Mouse (Mus musculus): ENCODE measurements around the gene Prr18.
"Not testable (repeated sequence)": the region's sequence is repeated elsewhere in the genome, so short reads cannot be mapped to it uniquely, and the experiment has no call there.

The Prr18 gene

DNA sequence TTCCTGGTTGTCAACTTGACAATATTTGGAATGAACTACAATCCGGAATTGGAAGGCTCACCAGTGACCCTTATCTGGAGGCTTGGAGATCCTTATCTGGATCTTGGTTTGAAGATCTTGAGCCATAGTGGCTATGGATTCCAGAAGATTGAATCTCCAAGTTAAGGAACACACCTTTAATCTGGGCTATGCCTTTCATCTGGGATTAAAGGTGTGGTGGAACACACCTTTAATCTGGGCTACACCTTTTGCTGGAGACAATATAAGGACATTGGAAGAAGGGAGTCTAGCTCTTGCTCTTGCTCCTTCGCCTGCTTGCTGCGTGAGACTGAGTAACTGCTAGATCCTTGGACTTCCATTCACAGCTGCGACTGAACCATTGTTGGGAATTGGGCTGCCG is at the start of gene Prr18:
Prr18 (plus strand) TSS at position 301 of the 400 bp plus-strand sequence.
- in situ Hi-C loops (cut with MboI; ENCODE audit: low sequenced_read_pairs) = not testable (repeated sequence)

DNA sequence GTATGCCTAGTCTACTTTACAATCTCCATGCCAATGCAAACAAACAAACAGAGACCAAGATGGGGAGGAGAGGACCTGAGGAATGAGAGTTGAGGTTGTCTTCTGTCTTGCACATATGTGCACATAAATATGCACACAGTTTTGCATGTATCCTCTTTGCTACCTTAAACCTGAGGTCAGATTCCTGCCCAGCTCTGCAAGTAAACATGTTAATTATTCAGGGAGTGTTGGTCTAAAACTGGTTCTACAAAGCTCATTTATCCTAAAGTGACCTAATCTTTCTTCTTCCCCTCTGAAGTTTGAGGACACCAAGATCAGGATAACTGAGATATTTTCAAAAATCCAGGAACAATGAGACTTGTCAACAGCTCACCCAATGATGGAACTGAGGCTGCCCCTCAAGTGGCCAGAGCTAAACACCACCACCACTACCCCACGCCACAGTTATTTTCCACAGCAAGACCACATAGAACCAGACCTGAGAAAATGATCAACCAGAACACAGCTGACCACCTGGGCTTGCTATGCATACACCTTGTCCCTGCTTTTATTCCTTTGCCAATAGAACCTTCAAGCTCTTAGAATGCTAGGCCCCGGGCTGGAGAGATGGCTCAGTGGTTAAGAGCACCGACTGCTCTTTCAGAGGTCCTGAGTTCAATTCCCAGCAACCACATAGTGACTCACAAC is 47.1 kb upstream of the Prr18 start:
- in situ Hi-C loops (cut with MboI; ENCODE audit: low sequenced_read_pairs) = no loop called here

DNA sequence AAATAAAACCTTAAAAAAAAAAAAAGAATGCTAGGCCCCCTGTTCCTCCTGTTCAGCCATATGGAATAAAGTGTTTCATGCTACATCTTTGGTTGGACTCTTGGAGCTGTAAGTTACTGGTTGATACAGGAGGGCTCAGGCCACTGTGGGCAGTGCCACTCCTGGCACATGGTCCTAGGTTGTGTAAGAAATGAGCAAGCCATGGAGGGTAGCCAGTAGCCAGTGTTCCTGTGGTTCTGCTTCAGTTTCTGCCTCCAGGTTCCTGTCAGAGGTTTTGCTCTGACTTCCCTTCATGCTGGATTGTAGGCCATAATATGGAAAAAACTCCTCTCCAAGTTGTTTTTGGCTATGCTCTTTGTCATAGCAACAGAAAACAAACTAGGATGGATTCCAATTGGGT is 46.5 kb upstream of the Prr18 start:
- in situ Hi-C loops (cut with MboI; ENCODE audit: low sequenced_read_pairs) = no loop called here

DNA sequence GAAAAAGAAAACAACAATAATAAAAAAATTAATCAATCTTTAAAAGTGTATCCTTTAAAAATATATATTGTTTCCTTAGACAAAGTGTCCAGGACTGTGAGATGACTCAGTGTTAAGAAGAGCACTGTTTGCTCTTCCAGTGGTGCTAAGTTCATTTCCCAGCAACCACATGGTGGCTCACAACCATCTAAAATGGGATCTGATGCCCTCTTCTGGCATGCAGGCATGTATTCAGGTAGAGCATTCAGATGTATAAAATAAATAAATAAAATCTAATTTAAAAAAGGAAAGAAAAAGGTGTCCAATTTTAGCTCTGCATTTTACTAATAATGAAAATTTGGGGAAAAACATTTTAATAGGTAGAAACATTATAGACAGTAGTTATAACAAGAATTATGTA is 41.4 kb upstream of the Prr18 start:
- in situ Hi-C loops (cut with MboI; ENCODE audit: low sequenced_read_pairs) = no loop called here

DNA sequence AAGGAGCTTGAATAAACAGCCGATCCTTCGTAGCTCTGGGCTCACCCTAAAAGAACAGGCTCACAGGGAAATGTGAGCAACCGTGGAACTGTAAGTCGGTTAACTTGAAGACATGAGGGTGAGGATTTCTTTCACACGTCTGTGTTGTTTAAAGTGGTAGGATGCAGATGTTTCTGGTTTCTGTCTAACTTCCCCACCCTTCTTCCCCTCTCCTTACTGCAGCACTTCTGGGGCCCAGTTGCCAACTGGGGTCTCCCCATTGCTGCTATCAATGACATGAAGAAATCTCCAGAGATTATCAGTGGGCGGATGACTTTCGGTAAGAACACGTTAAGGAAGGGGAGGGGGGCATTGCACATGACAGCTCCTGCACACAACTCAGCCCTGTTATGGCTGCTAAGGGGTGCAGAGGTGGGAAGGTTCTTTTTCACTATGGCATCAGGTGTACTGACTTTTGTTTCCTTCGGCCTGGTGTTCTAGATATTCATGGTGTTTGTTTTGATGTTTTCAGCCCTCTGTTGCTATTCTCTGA is 40.9 kb upstream of the Prr18 start:
- in situ Hi-C loops (cut with MboI; ENCODE audit: low sequenced_read_pairs) = no loop called here

DNA sequence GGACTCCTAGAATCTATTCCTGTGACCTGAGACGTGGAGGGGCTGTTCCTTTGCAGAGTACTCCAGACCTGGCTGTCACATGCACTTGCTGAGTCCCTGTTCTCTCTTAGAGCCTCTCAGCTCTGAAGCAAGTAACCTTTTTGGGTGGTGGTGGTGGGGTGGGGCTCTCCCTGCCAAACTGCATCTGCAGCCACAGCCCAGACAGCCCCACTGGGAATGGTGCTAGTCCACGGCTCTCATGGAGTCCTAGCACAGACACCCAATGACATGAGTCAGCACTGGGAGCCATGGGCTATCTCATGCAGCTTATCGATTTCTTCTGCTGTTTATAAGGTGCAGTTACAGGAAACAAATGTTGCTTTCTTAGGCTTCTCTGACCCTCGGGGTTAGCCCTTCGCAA is 39.5 kb upstream of the Prr18 start:
- in situ Hi-C loops (cut with MboI; ENCODE audit: low sequenced_read_pairs) = no loop called here

DNA sequence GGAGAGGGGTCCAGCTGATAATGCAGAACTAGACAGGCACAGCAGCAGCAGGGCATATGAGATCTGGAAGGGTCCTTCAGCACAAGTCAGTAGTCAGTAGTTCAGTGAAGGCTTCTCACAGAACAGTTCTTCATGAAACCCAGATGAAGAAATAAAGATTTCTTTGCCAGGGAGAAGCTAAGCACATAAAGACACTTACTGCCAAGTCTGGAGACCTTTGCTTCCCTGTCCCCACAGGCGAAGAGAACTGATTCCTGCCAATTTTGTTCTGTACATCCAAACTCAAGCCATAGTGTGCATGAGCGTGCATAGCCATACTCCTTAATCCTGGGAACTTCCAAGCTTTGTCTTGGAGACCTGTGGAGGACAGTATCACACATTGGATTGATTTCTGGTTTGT is 39.0 kb upstream of the Prr18 start:
- in situ Hi-C loops (cut with MboI; ENCODE audit: low sequenced_read_pairs) = no loop called here

DNA sequence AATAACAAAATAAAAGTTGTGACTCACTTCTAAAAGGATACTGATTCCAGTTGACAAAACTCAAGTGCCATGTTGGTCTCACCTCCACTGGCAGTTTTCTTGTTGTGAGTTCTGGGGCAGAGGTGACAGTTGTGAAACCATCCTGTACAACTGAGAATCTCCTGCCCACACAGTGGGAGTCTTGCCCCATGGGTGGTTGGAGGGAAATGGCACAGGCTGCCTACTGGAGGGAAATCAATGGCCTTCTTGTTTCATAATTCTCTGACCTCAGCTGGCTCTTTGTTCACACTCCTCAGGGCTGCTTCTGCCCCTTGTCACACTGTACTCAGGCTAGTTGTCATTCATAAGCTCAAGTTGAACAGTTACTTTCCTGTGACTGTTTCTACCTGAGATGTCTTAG is 37.7 kb upstream of the Prr18 start:
- in situ Hi-C loops (cut with MboI; ENCODE audit: low sequenced_read_pairs) = no loop called here

DNA sequence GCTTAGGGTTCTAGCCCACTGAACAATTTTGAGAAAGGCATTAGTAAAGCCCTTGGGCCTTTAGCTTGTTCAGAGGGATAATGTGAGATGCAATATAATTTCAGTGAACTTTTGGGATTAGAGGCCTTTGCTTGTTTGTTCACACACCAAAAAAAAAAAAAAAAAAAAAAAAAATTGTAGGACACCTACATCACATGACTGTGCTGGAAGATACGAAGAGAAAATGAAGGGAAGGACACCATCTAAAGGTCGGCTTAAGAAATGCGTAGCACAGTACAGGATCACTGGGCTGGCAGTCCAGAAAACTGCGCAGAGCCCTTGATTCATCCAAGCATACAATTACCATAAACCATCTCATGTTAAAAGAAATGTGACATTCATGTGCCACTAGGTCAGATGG is 35.7 kb upstream of the Prr18 start:
- in situ Hi-C loops (cut with MboI; ENCODE audit: low sequenced_read_pairs) = no loop called here

DNA sequence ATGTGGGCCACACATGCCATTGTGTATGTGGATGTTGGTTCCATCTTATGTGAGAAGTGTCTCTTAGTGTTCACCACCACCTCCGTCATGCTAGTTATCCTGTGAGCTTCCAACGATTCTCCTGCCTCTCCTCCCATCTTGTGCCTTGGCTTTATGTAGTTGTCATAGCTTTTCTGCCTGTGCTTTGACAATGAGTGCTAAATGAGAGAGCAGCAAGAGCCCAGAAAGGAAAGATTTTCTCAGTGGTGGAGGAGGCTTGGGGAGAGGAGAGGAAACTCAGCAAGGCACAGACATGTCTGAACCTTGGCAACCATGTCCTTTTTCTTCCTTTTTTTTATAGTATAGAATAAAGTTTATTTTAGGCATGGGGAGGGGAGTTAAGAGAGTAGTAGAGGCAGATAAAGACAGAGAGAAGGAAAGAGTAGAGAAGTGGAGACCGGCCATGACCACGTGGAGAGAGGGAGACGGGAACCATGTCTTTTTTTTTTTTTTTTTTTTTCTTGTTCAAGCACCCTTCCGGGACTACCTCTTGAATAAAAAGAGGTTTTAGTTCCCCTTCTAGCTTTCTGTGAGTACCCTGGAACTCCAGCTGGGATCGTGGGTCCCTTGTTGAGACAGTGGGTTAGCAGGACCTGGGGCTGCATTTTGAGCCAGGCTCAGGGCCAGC is 34.4 kb upstream of the Prr18 start:
- in situ Hi-C loops (cut with MboI; ENCODE audit: low sequenced_read_pairs) = no loop called here

DNA sequence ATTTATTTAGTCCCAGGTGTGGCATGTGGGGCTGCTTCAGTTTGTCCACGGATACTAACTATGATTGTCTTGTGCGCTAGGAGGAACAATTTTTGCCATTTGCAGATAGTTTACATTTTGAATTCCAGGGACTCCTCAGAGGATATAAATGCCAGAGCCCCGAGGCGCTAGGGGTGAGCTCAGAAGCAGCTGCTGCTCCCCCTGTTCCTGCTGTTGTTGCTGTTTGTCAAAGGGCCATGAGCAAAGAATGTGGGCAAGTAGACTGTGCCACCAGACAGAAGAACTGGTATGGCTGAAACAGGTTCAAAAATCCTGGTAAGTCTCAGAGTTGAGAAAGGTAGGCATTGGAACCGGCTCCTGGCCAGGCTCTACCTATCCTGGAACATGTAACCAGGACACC is 33.6 kb upstream of the Prr18 start:
- in situ Hi-C loops (cut with MboI; ENCODE audit: low sequenced_read_pairs) = no loop called here

DNA sequence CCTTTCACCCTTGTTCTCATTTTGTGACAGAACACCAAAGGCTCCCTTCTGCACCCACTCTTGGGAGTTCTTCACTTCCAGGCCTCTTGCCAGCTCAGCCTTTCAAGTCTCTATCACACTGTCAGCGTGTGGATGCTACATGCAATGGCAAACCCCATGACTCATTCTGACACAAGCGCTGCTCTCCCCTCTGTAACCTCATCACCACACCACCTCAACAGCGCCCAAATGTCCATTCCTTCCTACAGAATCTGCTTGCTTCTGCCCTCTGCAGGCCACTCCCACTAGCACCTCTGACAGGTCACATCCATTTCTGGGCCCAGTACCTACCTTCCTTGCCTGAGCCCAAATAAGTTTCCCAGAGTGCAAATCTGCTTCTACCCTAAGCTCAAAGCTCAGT is 31.5 kb upstream of the Prr18 start:
- in situ Hi-C loops (cut with MboI; ENCODE audit: low sequenced_read_pairs) = no loop called here

DNA sequence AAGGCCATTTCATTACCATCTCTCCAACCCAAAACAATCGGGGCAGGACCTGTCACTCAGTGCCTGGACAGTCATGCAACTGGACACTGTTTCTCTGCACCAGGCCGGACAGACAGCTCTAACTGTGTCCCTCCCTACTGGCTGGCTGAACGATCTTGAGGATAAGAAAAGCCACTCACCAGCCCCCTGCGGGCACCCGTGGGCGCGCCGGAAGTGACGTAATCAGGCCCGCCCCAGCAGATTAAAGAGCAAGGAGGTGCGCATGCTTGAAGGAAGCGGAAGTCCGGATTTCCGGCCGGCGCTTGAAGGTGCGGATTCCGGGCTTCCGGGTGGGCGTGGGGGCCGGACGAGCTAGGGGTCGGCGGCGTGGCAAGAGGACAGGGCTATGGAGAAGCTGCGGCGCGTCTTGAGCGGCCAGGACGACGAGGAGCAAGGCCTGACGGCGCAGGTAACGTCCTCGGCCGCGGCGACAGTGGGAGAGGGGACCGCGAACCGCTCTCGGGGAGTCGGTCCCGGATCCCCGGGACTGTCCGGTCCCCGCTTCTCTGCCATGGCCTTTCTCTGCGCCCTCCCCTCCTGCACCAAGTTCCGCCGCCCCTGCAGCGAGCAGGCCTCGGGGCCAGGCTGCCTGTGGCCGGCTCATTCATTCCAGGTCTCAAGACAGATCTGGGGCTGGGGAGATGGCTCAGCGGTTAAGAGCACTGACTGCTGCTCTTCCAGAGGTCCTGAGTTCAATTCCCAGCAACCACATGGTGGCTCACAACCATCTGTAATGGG is 26.2 kb upstream of the Prr18 start, which contains the start of gene Sft2d1:
Sft2d1 (plus strand) TSS at position 265 of the 777 bp plus-strand sequence.
- in situ Hi-C loops (cut with MboI; ENCODE audit: low sequenced_read_pairs) = no loop called here

DNA sequence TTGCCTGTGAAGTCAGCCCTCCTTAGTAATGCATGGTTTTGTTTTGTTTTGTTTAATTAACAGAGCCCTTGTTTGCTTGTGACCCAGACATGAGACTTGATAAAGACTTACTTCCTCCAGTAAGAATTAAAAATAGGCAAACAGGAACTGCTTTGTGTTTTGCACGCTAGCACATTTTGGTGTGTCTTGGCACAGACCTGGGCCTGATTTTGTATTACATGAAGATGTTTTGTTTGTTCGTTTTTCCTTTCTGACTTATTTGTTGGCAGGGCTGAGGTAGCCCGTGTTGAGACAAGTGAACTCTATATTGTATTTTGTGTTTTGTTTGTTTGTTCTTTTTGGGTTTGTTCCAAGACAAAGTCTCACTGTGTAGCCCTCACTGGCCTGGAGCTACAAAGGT is 25.5 kb upstream of the Prr18 start:
- in situ Hi-C loops (cut with MboI; ENCODE audit: low sequenced_read_pairs) = no loop called here

DNA sequence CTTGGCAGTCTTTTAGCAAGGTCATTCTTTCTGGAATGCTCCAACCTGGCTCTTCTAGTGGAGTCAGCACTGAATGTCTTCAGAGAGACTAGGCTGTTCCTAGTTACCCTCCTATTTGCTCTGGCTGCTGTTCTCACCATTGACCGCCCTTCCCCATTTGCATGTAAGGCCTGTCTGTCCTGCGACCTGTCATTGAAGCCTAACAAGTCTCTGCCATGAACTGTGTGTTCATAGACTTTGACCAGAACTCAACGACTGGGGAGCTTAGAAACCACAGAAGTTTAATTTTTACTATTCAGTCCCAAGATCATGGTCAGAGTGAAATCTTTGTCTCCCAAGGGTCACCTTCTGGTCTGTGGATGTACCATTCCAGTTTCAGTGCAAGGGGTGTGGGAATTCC is 23.3 kb upstream of the Prr18 start:
- in situ Hi-C loops (cut with MboI; ENCODE audit: low sequenced_read_pairs) = no loop called here

DNA sequence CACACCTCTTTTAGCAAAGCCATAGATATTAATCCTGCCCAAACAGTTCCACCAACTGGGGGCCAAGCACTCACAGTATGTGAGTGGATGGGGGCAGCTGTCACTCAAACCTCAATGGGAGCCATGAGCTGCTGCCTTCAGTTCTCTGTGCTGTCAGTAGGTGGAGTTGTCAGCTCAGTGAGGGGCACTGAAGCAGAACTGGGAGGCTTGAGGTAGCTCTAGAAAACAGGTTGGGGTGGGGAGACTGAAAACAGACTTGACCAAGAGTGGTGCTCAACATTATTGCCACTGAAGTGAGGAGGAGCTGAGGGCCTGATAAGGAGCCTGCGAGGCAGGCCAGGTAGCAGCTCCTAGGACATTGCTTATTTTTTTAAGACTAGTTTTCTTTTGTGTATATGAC is 21.0 kb upstream of the Prr18 start:
- in situ Hi-C loops (cut with MboI; ENCODE audit: low sequenced_read_pairs) = no loop called here

DNA sequence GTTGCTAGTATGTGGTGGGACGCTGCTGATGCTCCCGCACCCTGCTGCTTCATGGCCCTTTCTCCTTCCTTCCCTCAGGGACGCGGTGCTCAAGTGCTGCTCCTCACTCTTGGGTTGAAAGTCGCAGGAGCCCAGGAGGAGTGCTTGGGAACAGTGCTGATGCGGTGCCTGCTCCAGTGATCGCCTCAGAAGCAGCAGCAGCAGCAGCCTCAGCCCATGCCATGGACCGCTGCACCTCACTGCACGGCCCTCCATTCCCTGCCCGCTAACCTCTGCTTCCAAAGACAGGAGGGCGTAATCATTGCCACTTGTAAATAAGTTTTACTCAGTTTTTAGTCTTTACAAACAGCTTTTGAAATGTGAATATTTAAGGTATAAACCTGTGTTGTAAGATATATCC is 10.4 kb upstream of the Prr18 start:
- in situ Hi-C loops (cut with MboI; ENCODE audit: low sequenced_read_pairs) = not testable (repeated sequence)

DNA sequence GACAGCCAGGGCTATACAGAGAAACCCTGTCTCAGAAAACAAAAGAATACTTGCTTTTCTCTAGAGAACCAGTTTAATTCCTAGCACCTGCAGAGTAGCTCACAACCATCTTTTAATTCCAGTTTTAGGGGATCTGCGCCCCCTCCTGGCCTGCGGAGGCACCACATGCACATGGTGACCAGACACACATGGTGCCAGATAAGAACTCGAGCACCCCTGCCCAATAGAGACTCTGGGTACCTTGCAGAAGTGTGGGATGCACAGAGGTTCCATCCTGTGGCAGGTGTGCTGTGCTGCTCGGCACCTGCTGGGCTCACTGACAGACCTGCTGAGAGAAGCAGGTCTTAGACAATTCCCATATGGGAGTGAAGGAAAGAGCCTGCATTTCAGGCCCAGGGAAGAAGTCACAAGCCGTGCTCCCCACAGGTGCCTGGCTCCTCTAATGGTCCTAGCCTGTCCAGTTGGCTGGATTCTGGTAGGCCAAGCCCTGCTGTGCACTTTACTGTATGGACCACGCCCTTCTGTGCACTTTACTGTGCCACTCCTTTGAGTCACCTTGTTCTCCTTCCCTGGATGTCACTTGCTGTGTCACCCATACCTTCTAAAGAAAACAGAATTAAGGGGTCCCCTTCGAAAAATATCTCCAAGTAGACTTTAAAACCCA is 8.6 kb upstream of the Prr18 start:
- in situ Hi-C loops (cut with MboI; ENCODE audit: low sequenced_read_pairs) = no loop called here

DNA sequence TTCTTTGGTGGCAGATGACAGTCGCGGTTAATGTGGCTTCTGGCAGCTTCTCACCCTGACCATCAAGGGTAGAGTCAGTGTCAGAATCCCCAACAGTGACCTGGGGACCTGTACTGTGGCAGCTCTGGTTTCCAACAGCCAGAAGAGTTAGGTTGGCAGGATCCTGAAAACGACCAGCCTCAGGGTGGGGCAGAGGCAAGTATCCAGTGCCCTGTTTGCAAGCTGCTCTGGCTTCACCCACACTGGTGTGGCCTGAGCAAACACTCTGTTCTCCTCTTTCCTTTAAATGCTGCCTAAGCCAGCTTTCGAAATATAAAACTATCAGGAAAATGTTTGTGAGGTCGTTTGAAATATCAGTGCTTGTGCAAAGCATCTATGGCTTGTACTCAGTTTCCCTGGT is 6.7 kb upstream of the Prr18 start:
- in situ Hi-C loops (cut with MboI; ENCODE audit: low sequenced_read_pairs) = no loop called here

DNA sequence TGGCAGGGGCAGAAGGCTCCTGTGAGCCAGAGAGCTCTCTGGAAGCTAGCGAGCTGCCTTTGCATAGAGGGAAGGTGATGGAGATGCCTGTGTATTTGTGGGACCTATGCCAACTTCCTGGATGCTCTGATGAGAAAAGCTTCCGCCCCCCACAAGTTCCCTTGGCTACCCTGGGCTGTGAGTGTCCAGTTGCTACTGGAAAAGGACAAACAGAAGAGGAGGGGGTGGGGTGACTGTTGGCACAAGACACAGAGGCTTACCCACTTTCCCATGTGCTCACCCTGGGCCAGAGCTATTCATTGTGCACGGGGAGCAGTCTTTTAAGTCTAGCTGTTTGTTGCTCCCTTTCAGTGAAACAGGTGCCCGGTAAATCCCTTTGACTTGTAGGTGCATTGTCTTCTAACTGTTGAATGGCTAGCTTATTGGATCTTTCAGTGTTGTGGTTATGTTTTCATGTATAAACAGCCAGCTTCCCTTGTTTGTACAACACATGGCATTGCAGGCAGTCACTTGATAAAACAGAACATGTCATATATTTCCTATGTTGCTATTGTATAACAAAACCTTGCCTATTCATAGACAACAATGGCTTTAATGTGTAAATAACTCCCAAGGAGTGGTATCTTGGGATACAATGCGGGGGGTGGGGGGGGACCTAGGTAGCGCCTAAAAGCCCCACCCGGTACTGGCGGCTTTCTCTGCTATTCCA is 2.6 kb downstream of the Prr18 start:
- in situ Hi-C loops (cut with MboI; ENCODE audit: low sequenced_read_pairs) = no loop called here
